ENCODE assay signal across 10 mouse cellular contexts in genomic region chr10:116980888-116981287, GRCm38 (mm10). TPM values are rescaled to one million over a fixed set of nuclear protein-coding genes. Genes with fewer than 3 reads are reported as not detected.
A peak's percentile ranks its signal among the peaks of the same experiment; 100 is the strongest.
DNase-seq lines count a peak whose midpoint lies in the region; ATAC-seq and TF ChIP-seq lines count a peak whose summit lies in the region.
"Had no signal": no experiment of that assay in that cellular context is flagged by ENCODE, and none has a peak within 500 bp of the region (broad histone marks: within the 10 kb centered on the region; RNA-seq: fewer than 3 reads in every experiment).

No protein-coding gene starts in this region.

- no peak for TF ChIP-seq POLR2A in thymus, adult 2 months (IDR thresholded peaks at IDR 0.05; ENCODE audit: control insufficient read depth, extremely low read depth, insufficient read depth, low read length, poor library complexity)
- TF ChIP-seq POLR2A in cortical plate, adult 2 months (IDR thresholded peaks at IDR 0.05; ENCODE audit: extremely low read depth, insufficient read depth, low read length): no peak

- H3K36me3 ChIP-seq in hindbrain, embryonic 11.5 days (ENCODE audit: control insufficient read depth, insufficient read depth, low read length): no peaks in the 10 kb centered on the region
- H3K36me3 ChIP-seq in hindbrain, embryonic 14.5 days (replicated peaks; ENCODE audit: control insufficient read depth, insufficient read depth): no peaks in the 10 kb centered on the region
- no peaks in the 10 kb centered on the region for H3K36me3 ChIP-seq in thymus, adult 2 months (ENCODE audit: control insufficient read depth, insufficient read depth, low read length)
- H3K36me3 ChIP-seq: embryonic facial prominence, embryonic 13.5 days; limb, embryonic 15.5 days had no signal

- 77% methylated on average over 3 of the region's 3 CpGs for WGBS in hindbrain, embryonic 11.5 days
- WGBS in hindbrain, embryonic 14.5 days: 76% methylated on average over 3 of the region's 3 CpGs
- 87% methylated on average over 3 of the region's 3 CpGs for WGBS in thymus, adult 2 months

- H3K27ac ChIP-seq in hindbrain, embryonic 11.5 days (ENCODE audit: low read depth, low read length): no peak overlapping the region
- no peak overlapping the region for H3K27ac ChIP-seq in hindbrain, embryonic 14.5 days
- H3K27ac ChIP-seq in thymus, adult 2 months (ENCODE audit: control insufficient read depth, insufficient read depth, low read length): no peak overlapping the region
- H3K27ac ChIP-seq in cortical plate, adult 2 months (ENCODE audit: insufficient read depth, low read length): no peak overlapping the region
- H3K27ac ChIP-seq: embryonic facial prominence, embryonic 13.5 days; limb, embryonic 15.5 days had no signal

- H3K4me1 ChIP-seq in hindbrain, embryonic 11.5 days (replicated peaks; ENCODE audit: control insufficient read depth, insufficient read depth, low read length): no peaks in the 10 kb centered on the region
- H3K4me1 ChIP-seq in hindbrain, embryonic 14.5 days (replicated peaks; ENCODE audit: control insufficient read depth, insufficient read depth, low read length): no peaks in the 10 kb centered on the region; the same call in 1 of the 2 replicates
- H3K4me1 ChIP-seq in thymus, adult 2 months (replicated peaks; ENCODE audit: control insufficient read depth, insufficient read depth, low read length): no peaks in the 10 kb centered on the region
- no peaks in the 10 kb centered on the region for H3K4me1 ChIP-seq in cortical plate, adult 2 months (ENCODE audit: control insufficient read depth, insufficient read depth, low read length)
- H3K4me1 ChIP-seq: embryonic facial prominence, embryonic 13.5 days; limb, embryonic 15.5 days had no signal

- no peaks in the 10 kb centered on the region for H3K27me3 ChIP-seq in hindbrain, embryonic 11.5 days (ENCODE audit: control insufficient read depth, insufficient read depth, low read length)
- no peaks in the 10 kb centered on the region for H3K27me3 ChIP-seq in hindbrain, embryonic 14.5 days (ENCODE audit: control insufficient read depth, insufficient read depth, low read length)
- H3K27me3 ChIP-seq in thymus, adult 2 months (ENCODE audit: control insufficient read depth, insufficient read depth, low read length): no peaks in the 10 kb centered on the region
- H3K27me3 ChIP-seq: embryonic facial prominence, embryonic 13.5 days; limb, embryonic 15.5 days had no signal

- peak; percentile 46 for DNase-seq in hindbrain, embryonic 11.5 days (ENCODE audit: low spot score)
- no peak for DNase-seq in hindbrain, embryonic 14.5 days (ENCODE audit: low spot score)
- peak; percentile 37 for DNase-seq in thymus, adult 2 months
- DNase-seq in thymus, adult 18-20 months: no peak
- DNase-seq in thymus, postnatal 0 days (ENCODE audit: low spot score): peak; percentile 40
- no peak for DNase-seq in spleen, postnatal 4 days (ENCODE audit: low spot score in 2 of 2)
- DNase-seq in yolk sac, embryonic 10.5 days (ENCODE audit: low spot score): no peak

- no peak overlapping the region for H3K4me3 ChIP-seq in hindbrain, embryonic 11.5 days (ENCODE audit: low read depth, low read length)
- no peak overlapping the region for H3K4me3 ChIP-seq in hindbrain, embryonic 14.5 days (replicated peaks; ENCODE audit: low read length)
- no peak overlapping the region for H3K4me3 ChIP-seq in thymus, adult 2 months (ENCODE audit: control insufficient read depth, insufficient read depth, low read length)
- H3K4me3 ChIP-seq in cortical plate, adult 2 months (ENCODE audit: insufficient read depth, low read length): no peak overlapping the region
- H3K4me3 ChIP-seq: embryonic facial prominence, embryonic 13.5 days; limb, embryonic 15.5 days had no signal

- ATAC-seq in hindbrain, embryonic 11.5 days (ENCODE audit: low FRiP score): no peak
- ATAC-seq in hindbrain, embryonic 14.5 days (ENCODE audit: low FRiP score): no peak

- no peak for TF ChIP-seq CTCF in thymus, adult 2 months (IDR thresholded peaks at IDR 0.05; ENCODE audit: borderline replicate concordance, control insufficient read depth, extremely low read depth, insufficient read depth, low read length, poor library complexity)
- peak; percentile 36 for TF ChIP-seq CTCF in cortical plate, adult 2 months (IDR thresholded peaks at IDR 0.05; ENCODE audit: extremely low read depth, insufficient read depth, low read length)

- H3K9me3 ChIP-seq in hindbrain, embryonic 11.5 days (ENCODE audit: control insufficient read depth, low read length): no peaks in the 10 kb centered on the region
- H3K9me3 ChIP-seq in hindbrain, embryonic 14.5 days (ENCODE audit: control insufficient read depth, low read length): no peaks in the 10 kb centered on the region
- H3K9me3 ChIP-seq: embryonic facial prominence, embryonic 13.5 days; limb, embryonic 15.5 days had no signal

- H3K4me2 ChIP-seq in hindbrain, embryonic 11.5 days (replicated peaks; ENCODE audit: low read depth, low read length): no peak overlapping the region
- H3K4me2 ChIP-seq in hindbrain, embryonic 14.5 days (replicated peaks): no peak overlapping the region
- H3K4me2 ChIP-seq: embryonic facial prominence, embryonic 13.5 days; limb, embryonic 15.5 days had no signal

- H3K9ac ChIP-seq in hindbrain, embryonic 11.5 days (ENCODE audit: low read depth, low read length): no peak overlapping the region
- no peak overlapping the region for H3K9ac ChIP-seq in hindbrain, embryonic 14.5 days
- H3K9ac ChIP-seq: embryonic facial prominence, embryonic 13.5 days; limb, embryonic 15.5 days had no signal

RNA-seq across cellular contexts. Expression of gene Best3, which starts 5.2 kb away (rescaled TPM):
- 0.08 and 0.20 TPM in 2 replicates for polyA plus RNA-seq in hindbrain, embryonic 11.5 days (2014; fragmentation: Nextera tagmentation; extraction: Ambion mirVana)
- 0.09 and 0.26 TPM in 2 replicates for polyA plus RNA-seq in hindbrain, embryonic 14.5 days (2014; fragmentation: Nextera tagmentation; extraction: Ambion mirVana)
- 0.11 TPM in 1 of 2 replicates, not detected in the other for polyA plus RNA-seq in thymus, adult 2 months (2012; rRNA removed)
- 0.04 and 0.34 TPM in 2 replicates for polyA plus RNA-seq in cortical plate, adult 2 months (2012; rRNA removed)
- not detected in 2 replicates for polyA plus RNA-seq in thymus, postnatal 0 days (2015; fragmentation: Nextera tagmentation; extraction: Ambion mirVana)

RNA-seq across cellular contexts. Expression of gene Gm10271, which starts 8.5 kb away (rescaled TPM):
- not detected in 2 replicates for polyA plus RNA-seq in hindbrain, embryonic 11.5 days (2014; fragmentation: Nextera tagmentation; extraction: Ambion mirVana)
- polyA plus RNA-seq in hindbrain, embryonic 14.5 days (2014; fragmentation: Nextera tagmentation; extraction: Ambion mirVana): not detected in 2 replicates
- polyA plus RNA-seq in thymus, adult 2 months (2012; rRNA removed): not detected in 2 replicates
- polyA plus RNA-seq in cortical plate, adult 2 months (2012; rRNA removed): not detected in 2 replicates
- polyA plus RNA-seq in thymus, postnatal 0 days (2015; fragmentation: Nextera tagmentation; extraction: Ambion mirVana): not detected in 2 replicates
- polyA plus RNA-seq: embryonic facial prominence, embryonic 13.5 days; limb, embryonic 15.5 days had no signal

RNA-seq across cellular contexts. Expression of gene Rab3ip, which starts 30.3 kb away (rescaled TPM):
- polyA plus RNA-seq in hindbrain, embryonic 11.5 days (2014; fragmentation: Nextera tagmentation; extraction: Ambion mirVana): 43.7 and 48.9 TPM in 2 replicates
- 44.8 and 48.0 TPM in 2 replicates for polyA plus RNA-seq in hindbrain, embryonic 14.5 days (2014; fragmentation: Nextera tagmentation; extraction: Ambion mirVana)
- polyA plus RNA-seq in thymus, adult 2 months (2012; rRNA removed): 138 and 151 TPM in 2 replicates
- 36.1 and 38.7 TPM in 2 replicates for polyA plus RNA-seq in cortical plate, adult 2 months (2012; rRNA removed)
- polyA plus RNA-seq in thymus, postnatal 0 days (2015; fragmentation: Nextera tagmentation; extraction: Ambion mirVana): 20.6 and 22.5 TPM in 2 replicates

Comparison
In these comparisons a context has a peak if more than half of its experiments do, and no peak if none do; other contexts are left out.
1. DNase-seq: peak in hindbrain, embryonic 11.5 days (single experiment), thymus, adult 2 months (single experiment) and thymus, postnatal 0 days (single experiment); none in hindbrain, embryonic 14.5 days (single experiment), thymus, adult 18-20 months (0 of 2), spleen, postnatal 4 days (0 of 2) and yolk sac, embryonic 10.5 days (single experiment).